Mouse (Mus musculus) limb, embryonic 11.5 days (tissue): ENCODE measurements at regions not wholly inside any gene's neighbourhood (a gene's known extent, or its start where the extent isn't known, plus 50 kb on each side); places are given as distances from the start of the nearest gene placed in this dataset.

Experiments
- ATAC-seq: fragments of 200-750 bp; cut with Nextera tagmentation; 2 replicates; pipeline ENCODE4 v1.8.0; 2017; ENCODE audit warnings: low read depth; ENCODE audit not compliant: insufficient number of reproducible peaks, low FRiP score, low TSS enrichment
- DNase-seq: peaks from one replicate; pipeline ENCODE4 v3.0.0-alpha.2; 2015; ENCODE audit warnings: low spot score
- H3K27ac ChIP-seq: fragments of 300-500 bp; sonication (generic); replicated peaks from 2 replicates; pipeline ENCODE4 v1.5.1; 2014; ENCODE audit warnings: low read depth, mild to moderate bottlenecking, low read length
- H3K27me3 ChIP-seq: fragments of 300-500 bp; sonication (generic); 2 replicates; pipeline ENCODE4 v1.6.1; 2014; ENCODE audit warnings: mild to moderate bottlenecking, low read length, mixed read lengths; ENCODE audit not compliant: control insufficient read depth, insufficient read depth
- H3K36me3 ChIP-seq: fragments of 300-500 bp; sonication (generic); 2 replicates; pipeline ENCODE4 v1.6.1; 2014; ENCODE audit warnings: mild to moderate bottlenecking, low read length, moderate library complexity, mixed read lengths; ENCODE audit not compliant: control insufficient read depth, insufficient read depth
- H3K4me1 ChIP-seq: fragments of 300-500 bp; sonication (generic); 2 replicates; pipeline ENCODE4 v1.6.1; 2014; ENCODE audit warnings: low read length, mixed read lengths; ENCODE audit not compliant: control insufficient read depth, insufficient read depth
- H3K4me2 ChIP-seq: fragments of 300-500 bp; sonication (generic); 2 replicates; pipeline ENCODE4 v1.6.1; 2014; ENCODE audit warnings: low read depth, mild to moderate bottlenecking, moderate library complexity; ENCODE audit not compliant: severe bottlenecking
- H3K4me3 ChIP-seq: fragments of 300-500 bp; sonication (generic); 2 replicates; pipeline ENCODE4 v1.5.1; 2014; ENCODE audit warnings: low read depth, low read length
- H3K9ac ChIP-seq: fragments of 300-500 bp; sonication (generic); 2 replicates; pipeline ENCODE4 v1.6.1; 2014; ENCODE audit warnings: mild to moderate bottlenecking, low read length
- H3K9me3 ChIP-seq: fragments of 300-500 bp; sonication (generic); 2 replicates; pipeline ENCODE4 v1.6.1; 2016; ENCODE audit warnings: low read length; ENCODE audit not compliant: control insufficient read depth
- WGBS: fragments of 180-500 bp; shearing (Covaris S2); extraction: QIAGEN DNeasy Blood & Tissue Kit; methylation state at CpG from one replicate; pipeline ENCODE4 v1.1.7; 2014; 5-methylcytosine and 5-hydroxymethylcytosine counted together

- no peak overlapping the region for H3K9ac ChIP-seq
- no peak overlapping the region for H3K4me2 ChIP-seq
- no peaks in the 10 kb centered on the region for H3K27me3 ChIP-seq
- H3K9me3 ChIP-seq, result no peaks in the 10 kb centered on the region
- ATAC-seq (no peak), DNase-seq (no peak)
- 96% methylated on average over 5 of the region's 5 CpGs for WGBS
- H3K4me3 ChIP-seq, result no peak overlapping the region
- no peaks in the 10 kb centered on the region for H3K36me3 ChIP-seq
- H3K4me1 ChIP-seq, result 0 out of 2 replicates have a peak, but pooled peaks cover 5% of the 10 kb centered on the region
- no peak overlapping the region for H3K27ac ChIP-seq
Observed at GRCm38 (mm10) chr11:112153198-112153597, 628.8 kb upstream of the Sox9 start.

GRCm38 (mm10) chr11:112154712-112155319 lies 627.2 kb upstream of the Sox9 start:
- Histone ChIP-seq H3K27me3 (no peaks in the 10 kb centered on the region), H3K4me1 (0 out of 2 replicates have a peak, but pooled peaks cover 5% of the 10 kb centered on the region), H3K4me2 (no peak overlapping the region), H3K4me3 (no peak overlapping the region), H3K27ac (no peak overlapping the region), H3K36me3 (no peaks in the 10 kb centered on the region), H3K9me3 (no peaks in the 10 kb centered on the region), H3K9ac (no peak overlapping the region)
- DNase-seq (no peak), ATAC-seq (no peak)
- 47% methylated on average over 11 of the region's 11 CpGs for WGBS

GRCm38 (mm10) chr11:112155339-112155955 lies 626.6 kb upstream of the Sox9 start:
- 53% methylated on average over 10 of the region's 10 CpGs for WGBS

GRCm38 (mm10) chr11:112163681-112164265 lies 618.3 kb upstream of the Sox9 start:
- 37% methylated on average over 7 of the region's 7 CpGs for WGBS
- H3K27me3 ChIP-seq, result no peaks in the 10 kb centered on the region
- no peak for DNase-seq

More at GRCm38 (mm10) chr11:112155339-112155955, 626.6 kb upstream of the Sox9 start:
- Histone ChIP-seq H3K4me2 (no peak overlapping the region), H3K27me3 (no peaks in the 10 kb centered on the region), H3K9ac (no peak overlapping the region), H3K9me3 (no peaks in the 10 kb centered on the region), H3K27ac (no peak overlapping the region), H3K36me3 (no peaks in the 10 kb centered on the region), H3K4me3 (no peak overlapping the region), H3K4me1 (0 out of 2 replicates have a peak, but pooled peaks cover 5% of the 10 kb centered on the region)
- ATAC-seq, result no peak
- DNase-seq, result no peak

GRCm38 (mm10) chr11:112173585-112173984 lies 608.4 kb upstream of the Sox9 start:
- no peak overlapping the region for H3K27ac ChIP-seq
- no peaks in the 10 kb centered on the region for H3K9me3 ChIP-seq
- no peak overlapping the region for H3K4me2 ChIP-seq
- no peaks in the 10 kb centered on the region for H3K4me1 ChIP-seq
- H3K9ac ChIP-seq, result no peak overlapping the region
- H3K27me3 ChIP-seq, result no peaks in the 10 kb centered on the region
- H3K4me3 ChIP-seq, result no peak overlapping the region
- ATAC-seq (no peak), DNase-seq (no peak)
- 77% methylated on average over 10 of the region's 10 CpGs for WGBS
- H3K36me3 ChIP-seq, result no peaks in the 10 kb centered on the region

More at GRCm38 (mm10) chr11:112163681-112164265, 618.3 kb upstream of the Sox9 start:
- H3K9ac ChIP-seq, result no peak overlapping the region
- no peaks in the 10 kb centered on the region for H3K4me1 ChIP-seq
- no peak overlapping the region for H3K4me2 ChIP-seq
- no peaks in the 10 kb centered on the region for H3K36me3 ChIP-seq
- H3K9me3 ChIP-seq, result no peaks in the 10 kb centered on the region
- H3K4me3 ChIP-seq, result no peak overlapping the region
- H3K27ac ChIP-seq, result no peak overlapping the region
- ATAC-seq, result no peak

- H3K9ac ChIP-seq, result no peak overlapping the region
- H3K27ac ChIP-seq, result no peak overlapping the region
- no peaks in the 10 kb centered on the region for H3K36me3 ChIP-seq
- no peaks in the 10 kb centered on the region for H3K9me3 ChIP-seq
- DNase-seq, result no peak
- H3K4me2 ChIP-seq, result no peak overlapping the region
- H3K4me3 ChIP-seq, result no peak overlapping the region
- no peaks in the 10 kb centered on the region for H3K27me3 ChIP-seq
- ATAC-seq, result no peak
- WGBS, result 73% methylated on average over 6 of the region's 6 CpGs
- no peaks in the 10 kb centered on the region for H3K4me1 ChIP-seq
Observed at GRCm38 (mm10) chr11:112175302-112175701, 606.7 kb upstream of the Sox9 start.

- WGBS, result 79% methylated on average over 10 of the region's 10 CpGs
- no peak for ATAC-seq
Observed at GRCm38 (mm10) chr11:112180666-112181065, 601.4 kb upstream of the Sox9 start.

GRCm38 (mm10) chr11:112197620-112198268 lies 584.3 kb upstream of the Sox9 start:
- Histone ChIP-seq H3K36me3 (no peaks in the 10 kb centered on the region), H3K4me1 (peaks cover 7% of the 10 kb centered on the region; the same call in 1 of the 2 replicates), H3K4me3 (no peak overlapping the region), H3K9ac (no peak overlapping the region), H3K4me2 (no peak overlapping the region), H3K27me3 (no peaks in the 10 kb centered on the region), H3K27ac (no peak overlapping the region), H3K9me3 (no peaks in the 10 kb centered on the region)
- ATAC-seq (no peak), DNase-seq (no peak)
- 6% methylated on average over 18 of the region's 18 CpGs for WGBS

More at GRCm38 (mm10) chr11:112180666-112181065, 601.4 kb upstream of the Sox9 start:
- no peak for DNase-seq
- Histone ChIP-seq H3K4me3 (no peak overlapping the region), H3K27ac (no peak overlapping the region), H3K4me1 (no peaks in the 10 kb centered on the region), H3K36me3 (no peaks in the 10 kb centered on the region), H3K9ac (no peak overlapping the region), H3K4me2 (no peak overlapping the region), H3K9me3 (no peaks in the 10 kb centered on the region), H3K27me3 (no peaks in the 10 kb centered on the region)
